Mouse (Mus musculus): ENCODE measurements around the gene Slc36a2. TPM values are rescaled to one million over a fixed set of nuclear protein-coding genes. Genes with fewer than 3 reads are reported as not detected.

The Slc36a2 gene
- polyA plus RNA-seq, 1 experiment from 2014 or later: 7.1 TPM

GRCm38 (mm10) chr11:55197740-55198510 lies 13.0 kb upstream of the Slc36a2 start:
- WGBS: 56% methylated on average over 8 of the region's 8 CpGs
- Histone ChIP-seq H3K4me2 (ENCODE audit: low read depth, low read length) (no peak overlapping the region), H3K27me3 (ENCODE audit: control insufficient read depth, insufficient read depth, low read length) (no peaks in the 10 kb centered on the region), H3K4me1 (ENCODE audit: control insufficient read depth, insufficient read depth, low read length) (peaks cover 2% of the 10 kb centered on the region; the same call in 1 of the 2 replicates), H3K4me3 (ENCODE audit: low read length) (no peak overlapping the region), H3K9ac (ENCODE audit: low read length) (no peak overlapping the region), H3K27ac (ENCODE audit: low read length) (no peak overlapping the region), H3K36me3 (ENCODE audit: control insufficient read depth, insufficient read depth) (no peaks in the 10 kb centered on the region), H3K9me3 (replicated peaks; ENCODE audit: control insufficient read depth, low read length) (no peaks in the 10 kb centered on the region)
- no peak for ATAC-seq (replicated peaks; ENCODE audit: extremely low read depth, insufficient read depth, low FRiP score)

- Histone ChIP-seq H3K4me2 (ENCODE audit: low read depth, low read length) (no peak overlapping the region), H3K27ac (ENCODE audit: low read length) (no peak overlapping the region), H3K9me3 (replicated peaks; ENCODE audit: control insufficient read depth, low read length) (no peaks in the 10 kb centered on the region), H3K4me1 (ENCODE audit: control insufficient read depth, insufficient read depth, low read length) (peaks cover 2% of the 10 kb centered on the region; the same call in 1 of the 2 replicates), H3K27me3 (ENCODE audit: control insufficient read depth, insufficient read depth, low read length) (no peaks in the 10 kb centered on the region), H3K4me3 (ENCODE audit: low read length) (no peak overlapping the region), H3K36me3 (ENCODE audit: control insufficient read depth, insufficient read depth) (no peaks in the 10 kb centered on the region), H3K9ac (ENCODE audit: low read length) (no peak overlapping the region)
- ATAC-seq (replicated peaks; ENCODE audit: extremely low read depth, insufficient read depth, low FRiP score): no peak
- 47% methylated on average over 6 of the region's 6 CpGs for WGBS
Measured at GRCm38 (mm10) chr11:55197086-55197485, 12.2 kb upstream of the Slc36a2 start.

GRCm38 (mm10) chr11:55190216-55190615 lies 5.3 kb upstream of the Slc36a2 start:
- Histone ChIP-seq H3K4me3 (ENCODE audit: low read length) (no peak overlapping the region), H3K27ac (ENCODE audit: low read length) (no peak overlapping the region), H3K4me1 (ENCODE audit: control insufficient read depth, insufficient read depth, low read length) (peaks cover 13% of the 10 kb centered on the region; the same call in 1 of the 2 replicates), H3K4me2 (ENCODE audit: low read depth, low read length) (no peak overlapping the region), H3K9me3 (replicated peaks; ENCODE audit: control insufficient read depth, low read length) (no peaks in the 10 kb centered on the region), H3K27me3 (ENCODE audit: control insufficient read depth, insufficient read depth, low read length) (no peaks in the 10 kb centered on the region), H3K36me3 (ENCODE audit: control insufficient read depth, insufficient read depth) (no peaks in the 10 kb centered on the region), H3K9ac (ENCODE audit: low read length) (no peak overlapping the region)
- ATAC-seq (replicated peaks; ENCODE audit: extremely low read depth, insufficient read depth, low FRiP score): no peak
- 61% methylated on average over 3 of the region's 3 CpGs for WGBS

GRCm38 (mm10) chr11:55187777-55188176 lies 2.9 kb upstream of the Slc36a2 start:
- no peak overlapping the region for H3K4me3 ChIP-seq (ENCODE audit: low read length)
- H3K36me3 ChIP-seq (ENCODE audit: control insufficient read depth, insufficient read depth): no peaks in the 10 kb centered on the region
- H3K27me3 ChIP-seq (ENCODE audit: control insufficient read depth, insufficient read depth, low read length): no peaks in the 10 kb centered on the region
- peaks cover 10% of the 10 kb centered on the region; the same call in 1 of the 2 replicates for H3K4me1 ChIP-seq (ENCODE audit: control insufficient read depth, insufficient read depth, low read length)
- 0 out of 2 replicates have a peak, but pooled peaks have one; percentile 38 for ATAC-seq (replicated peaks; ENCODE audit: extremely low read depth, insufficient read depth, low FRiP score)
- H3K9ac ChIP-seq (ENCODE audit: low read length): no peak overlapping the region
- no peak overlapping the region for H3K4me2 ChIP-seq (ENCODE audit: low read depth, low read length)
- H3K27ac ChIP-seq (ENCODE audit: low read length): peak overlapping the region; percentile 71
- no peaks in the 10 kb centered on the region for H3K9me3 ChIP-seq (replicated peaks; ENCODE audit: control insufficient read depth, low read length)
- 78% methylated on average over 6 of the region's 6 CpGs for WGBS

GRCm38 (mm10) chr11:55187292-55187691 lies 2.4 kb upstream of the Slc36a2 start:
- no peak overlapping the region for H3K4me2 ChIP-seq (ENCODE audit: low read depth, low read length)
- H3K36me3 ChIP-seq (ENCODE audit: control insufficient read depth, insufficient read depth): no peaks in the 10 kb centered on the region
- no peaks in the 10 kb centered on the region for H3K9me3 ChIP-seq (replicated peaks; ENCODE audit: control insufficient read depth, low read length)
- H3K4me3 ChIP-seq (ENCODE audit: low read length): no peak overlapping the region
- no peaks in the 10 kb centered on the region for H3K27me3 ChIP-seq (ENCODE audit: control insufficient read depth, insufficient read depth, low read length)
- 44% methylated on average over 4 of the region's 4 CpGs for WGBS
- H3K27ac ChIP-seq (ENCODE audit: low read length): peak overlapping the region; percentile 71
- H3K9ac ChIP-seq (ENCODE audit: low read length): no peak overlapping the region
- H3K4me1 ChIP-seq (ENCODE audit: control insufficient read depth, insufficient read depth, low read length): peaks cover 10% of the 10 kb centered on the region; the same call in 1 of the 2 replicates
- peak; percentile 81 for ATAC-seq (replicated peaks; ENCODE audit: extremely low read depth, insufficient read depth, low FRiP score)

- H3K36me3 ChIP-seq (ENCODE audit: control insufficient read depth, insufficient read depth): no peaks in the 10 kb centered on the region
- 80% methylated on average over 5 of the region's 5 CpGs for WGBS
- H3K27ac ChIP-seq (ENCODE audit: low read length): no peak overlapping the region
- H3K9me3 ChIP-seq (replicated peaks; ENCODE audit: control insufficient read depth, low read length): no peaks in the 10 kb centered on the region
- ATAC-seq (replicated peaks; ENCODE audit: extremely low read depth, insufficient read depth, low FRiP score): no peak
- no peak overlapping the region for H3K4me3 ChIP-seq (ENCODE audit: low read length)
- H3K4me2 ChIP-seq (ENCODE audit: low read depth, low read length): no peak overlapping the region
- peaks cover 10% of the 10 kb centered on the region; the same call in 1 of the 2 replicates for H3K4me1 ChIP-seq (ENCODE audit: control insufficient read depth, insufficient read depth, low read length)
- H3K9ac ChIP-seq (ENCODE audit: low read length): no peak overlapping the region
- no peaks in the 10 kb centered on the region for H3K27me3 ChIP-seq (ENCODE audit: control insufficient read depth, insufficient read depth, low read length)
Measured at GRCm38 (mm10) chr11:55184246-55184645, 631 bp downstream of the Slc36a2 start.

GRCm38 (mm10) chr11:55183124-55183523 lies 1.8 kb downstream of the Slc36a2 start:
- WGBS: 48% methylated on average over 7 of the region's 7 CpGs
- Histone ChIP-seq H3K9ac (ENCODE audit: low read length) (no peak overlapping the region), H3K9me3 (replicated peaks; ENCODE audit: control insufficient read depth, low read length) (no peaks in the 10 kb centered on the region), H3K27me3 (ENCODE audit: control insufficient read depth, insufficient read depth, low read length) (no peaks in the 10 kb centered on the region), H3K4me1 (ENCODE audit: control insufficient read depth, insufficient read depth, low read length) (peaks cover 10% of the 10 kb centered on the region; the same call in 1 of the 2 replicates), H3K36me3 (ENCODE audit: control insufficient read depth, insufficient read depth) (no peaks in the 10 kb centered on the region), H3K4me2 (ENCODE audit: low read depth, low read length) (no peak overlapping the region), H3K27ac (ENCODE audit: low read length) (no peak overlapping the region), H3K4me3 (ENCODE audit: low read length) (no peak overlapping the region)
- no peak for ATAC-seq (replicated peaks; ENCODE audit: extremely low read depth, insufficient read depth, low FRiP score)

GRCm38 (mm10) chr11:55179856-55180255 lies 5.0 kb downstream of the Slc36a2 start:
- Histone ChIP-seq H3K9ac (ENCODE audit: low read length) (no peak overlapping the region), H3K4me1 (ENCODE audit: control insufficient read depth, insufficient read depth, low read length) (no peaks in the 10 kb centered on the region), H3K4me3 (ENCODE audit: low read length) (no peak overlapping the region), H3K9me3 (replicated peaks; ENCODE audit: control insufficient read depth, low read length) (no peaks in the 10 kb centered on the region), H3K27ac (ENCODE audit: low read length) (no peak overlapping the region), H3K27me3 (ENCODE audit: control insufficient read depth, insufficient read depth, low read length) (no peaks in the 10 kb centered on the region), H3K4me2 (ENCODE audit: low read depth, low read length) (no peak overlapping the region), H3K36me3 (ENCODE audit: control insufficient read depth, insufficient read depth) (no peaks in the 10 kb centered on the region)
- ATAC-seq (replicated peaks; ENCODE audit: extremely low read depth, insufficient read depth, low FRiP score): no peak
- WGBS: 82% methylated on average over 3 of the region's 3 CpGs

GRCm38 (mm10) chr11:55178830-55179229 lies 6.0 kb downstream of the Slc36a2 start:
- Histone ChIP-seq H3K9ac (ENCODE audit: low read length) (no peak overlapping the region), H3K4me2 (ENCODE audit: low read depth, low read length) (no peak overlapping the region), H3K27ac (ENCODE audit: low read length) (no peak overlapping the region), H3K36me3 (ENCODE audit: control insufficient read depth, insufficient read depth) (no peaks in the 10 kb centered on the region), H3K9me3 (replicated peaks; ENCODE audit: control insufficient read depth, low read length) (no peaks in the 10 kb centered on the region), H3K4me3 (ENCODE audit: low read length) (no peak overlapping the region), H3K27me3 (ENCODE audit: control insufficient read depth, insufficient read depth, low read length) (no peaks in the 10 kb centered on the region), H3K4me1 (ENCODE audit: control insufficient read depth, insufficient read depth, low read length) (no peaks in the 10 kb centered on the region)
- 69% methylated on average over 4 of the region's 4 CpGs for WGBS
- no peak for ATAC-seq (replicated peaks; ENCODE audit: extremely low read depth, insufficient read depth, low FRiP score)

Data from heart, embryonic 16.5 days (tissue).